Mouse (Mus musculus): Measurements from ENCODE around the gene Pbx4. TPM values are rescaled to one million over a fixed set of nuclear protein-coding genes. Genes with fewer than 3 reads are reported as not detected.

The Pbx4 gene
- total RNA-seq, 2 experiments from 2014 or later, result not detected

DNA sequence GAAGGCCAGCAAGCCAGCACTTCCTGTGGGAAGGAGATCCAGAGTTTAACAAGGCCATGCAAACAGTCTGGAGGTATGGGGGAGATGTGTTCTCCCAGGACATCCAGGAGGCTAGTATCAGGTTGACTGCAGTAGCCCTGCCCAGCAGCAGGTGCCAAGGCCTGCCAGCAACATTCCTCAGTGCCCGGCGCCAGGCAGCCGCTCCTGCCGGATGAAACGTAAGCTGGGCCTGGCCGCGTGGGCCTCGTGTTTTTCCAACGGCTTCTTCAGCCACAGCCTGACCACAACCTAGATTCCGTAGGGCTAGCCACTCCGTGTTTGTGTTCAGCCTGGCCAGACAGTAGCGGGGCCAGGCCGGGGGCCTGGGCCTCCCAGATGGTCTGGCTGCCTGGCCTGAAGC lies 42.4 kb downstream of the Pbx4 start:
- peak; percentile 83 for DNase-seq

DNA sequence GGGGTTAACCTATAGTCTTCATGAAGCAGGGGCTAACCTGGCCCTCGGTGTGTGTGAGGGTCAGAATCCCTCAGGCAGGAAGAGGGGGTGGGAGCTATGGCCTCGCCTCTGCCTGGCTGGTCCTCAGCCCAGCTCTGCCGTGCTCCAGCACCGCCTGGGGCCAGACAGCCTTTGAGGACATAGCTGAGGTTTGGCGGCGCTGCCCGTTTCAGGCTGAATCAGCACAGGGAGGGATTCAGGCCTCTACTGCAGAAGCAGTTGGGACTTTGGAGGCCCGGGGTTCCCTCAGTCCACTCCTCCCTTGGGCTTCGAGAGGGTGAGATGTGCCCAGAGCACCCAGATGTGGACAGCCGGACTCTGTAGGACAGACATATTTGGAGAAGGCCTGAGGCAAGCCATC lies 43.8 kb downstream of the Pbx4 start:
- DNase-seq, result no peak

DNA sequence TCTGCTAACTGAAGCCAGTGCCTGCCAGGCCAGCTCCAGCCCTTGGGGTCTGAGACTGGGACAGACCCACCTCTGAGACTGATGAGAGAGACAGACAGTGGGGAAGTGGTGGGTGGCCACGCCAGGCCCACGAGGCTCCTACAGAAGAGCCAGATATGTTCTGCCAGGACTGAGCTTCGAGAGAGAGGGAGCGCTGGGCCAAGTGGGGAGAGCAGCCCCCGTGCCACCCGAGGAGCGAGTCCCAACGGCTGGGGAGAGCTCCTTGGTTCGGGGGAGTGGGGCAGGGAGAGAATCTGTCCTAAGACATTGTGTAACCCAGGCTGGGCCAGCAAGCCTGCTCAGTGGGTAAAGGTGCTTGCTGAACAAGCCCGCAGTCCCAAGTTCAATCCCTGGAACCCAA lies 44.7 kb downstream of the Pbx4 start:
- DNase-seq, result peak; percentile 61

DNA sequence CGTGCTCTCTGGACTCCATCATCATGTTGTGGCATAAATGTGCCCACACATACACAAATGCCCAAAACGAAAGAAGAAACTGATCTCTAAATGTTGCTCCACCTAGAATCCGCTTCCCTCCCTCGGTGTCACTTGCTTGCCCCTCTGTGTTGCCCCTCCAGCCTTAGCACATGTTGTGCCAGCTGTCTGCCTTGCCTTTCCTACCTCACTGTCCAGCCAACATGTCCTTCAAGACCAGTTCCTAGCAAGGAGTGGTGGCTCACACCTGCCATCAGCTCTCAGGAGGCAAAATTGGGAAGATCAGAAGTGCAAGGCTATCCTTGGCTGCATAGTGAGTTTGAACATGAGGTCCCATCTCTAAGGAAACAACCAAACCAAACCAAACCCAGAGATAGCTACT lies 45.1 kb downstream of the Pbx4 start:
- DNase-seq, result no peak

DNA sequence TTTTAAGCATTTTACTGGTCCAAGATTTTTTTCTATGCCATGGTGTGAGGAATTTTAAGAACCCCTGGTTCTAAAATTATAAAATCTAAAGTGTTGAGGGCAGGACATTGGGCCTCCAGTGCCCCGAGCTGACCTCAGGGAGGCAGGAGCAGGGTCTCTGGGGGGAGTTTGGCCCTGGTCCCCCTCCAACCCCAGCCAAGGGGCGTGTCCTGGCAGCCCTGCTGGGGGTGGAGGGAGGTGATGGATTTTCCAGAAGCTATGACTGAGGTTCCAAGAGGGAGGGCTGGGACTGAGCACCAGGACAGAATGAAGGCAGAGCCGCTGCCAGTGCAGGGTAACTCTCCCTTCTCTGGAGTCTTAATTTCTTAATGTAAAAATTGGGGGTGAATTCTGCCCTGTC lies 45.7 kb downstream of the Pbx4 start:
- DNase-seq, result peak; percentile 62

DNA sequence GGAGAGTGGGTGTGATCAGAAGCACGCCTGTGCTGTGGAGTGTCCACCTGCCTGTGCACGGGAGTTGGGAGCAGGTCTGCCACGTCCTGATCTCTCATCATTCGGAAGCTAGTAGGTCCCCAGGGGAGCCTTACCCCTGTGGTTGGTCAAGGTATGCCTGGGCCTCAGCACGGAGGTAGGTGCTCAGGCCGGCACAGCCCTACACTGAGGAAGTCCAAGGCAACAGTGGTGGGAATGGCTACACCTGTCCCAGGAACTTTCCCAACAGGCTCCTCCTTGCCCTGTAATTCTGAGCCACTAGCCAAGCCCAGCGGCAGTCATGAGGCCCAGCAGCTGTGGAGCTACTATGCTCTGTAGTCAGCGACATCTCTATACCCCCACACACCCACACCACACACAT lies 47.4 kb downstream of the Pbx4 start:
- DNase-seq, result no peak

DNA sequence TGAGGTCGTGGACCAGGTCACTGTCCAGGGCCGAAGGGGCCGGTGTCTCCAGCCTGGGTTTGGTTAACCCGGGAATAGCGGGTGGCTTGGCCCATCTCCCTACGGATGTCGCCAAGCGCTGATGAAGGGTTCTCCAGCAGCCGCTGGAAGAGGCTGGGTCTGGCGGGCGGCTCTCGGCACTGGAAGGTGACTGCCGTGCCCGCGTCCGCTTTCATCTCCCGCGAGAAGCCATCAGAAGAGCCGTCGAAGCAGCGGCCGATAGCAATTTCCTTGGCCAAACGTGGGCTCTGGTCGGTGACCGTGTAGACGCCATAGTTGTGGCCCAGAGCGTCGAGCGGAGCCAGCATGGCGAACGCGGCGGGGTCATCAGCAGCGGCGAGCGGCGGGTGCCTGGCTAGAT lies 48.5 kb downstream of the Pbx4 start:
- no peak for DNase-seq

DNA sequence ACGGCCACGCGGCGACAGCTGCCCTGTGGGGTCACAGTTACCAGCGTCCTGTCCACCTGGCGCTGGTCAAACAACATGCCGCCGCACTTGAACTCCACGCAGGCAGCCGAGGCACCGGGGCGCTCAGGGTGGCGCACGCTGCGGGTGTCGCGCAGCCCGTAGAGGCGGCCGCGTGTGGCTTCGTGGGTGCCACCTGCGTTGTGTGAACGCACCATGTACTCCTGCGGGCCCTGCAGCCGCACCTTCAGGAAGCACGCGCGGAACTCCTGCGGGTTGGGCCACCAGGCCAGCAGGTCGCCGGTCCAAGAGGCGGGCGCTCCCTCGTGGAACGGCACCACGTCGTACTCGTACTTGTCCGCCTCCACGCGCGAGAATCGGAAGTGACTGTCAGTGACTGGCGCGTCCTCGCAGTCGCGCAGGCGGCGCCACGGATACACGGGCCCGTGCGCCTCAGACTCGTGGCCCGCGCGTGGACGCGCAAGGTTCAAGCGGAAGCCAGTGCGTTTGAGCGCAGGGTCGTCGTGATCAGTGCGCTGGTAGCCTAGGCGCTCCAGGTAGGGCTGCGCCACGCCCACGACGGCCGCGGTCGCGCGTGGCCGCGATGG lies 49.1 kb downstream of the Pbx4 start:
- no peak for DNase-seq

DNA sequence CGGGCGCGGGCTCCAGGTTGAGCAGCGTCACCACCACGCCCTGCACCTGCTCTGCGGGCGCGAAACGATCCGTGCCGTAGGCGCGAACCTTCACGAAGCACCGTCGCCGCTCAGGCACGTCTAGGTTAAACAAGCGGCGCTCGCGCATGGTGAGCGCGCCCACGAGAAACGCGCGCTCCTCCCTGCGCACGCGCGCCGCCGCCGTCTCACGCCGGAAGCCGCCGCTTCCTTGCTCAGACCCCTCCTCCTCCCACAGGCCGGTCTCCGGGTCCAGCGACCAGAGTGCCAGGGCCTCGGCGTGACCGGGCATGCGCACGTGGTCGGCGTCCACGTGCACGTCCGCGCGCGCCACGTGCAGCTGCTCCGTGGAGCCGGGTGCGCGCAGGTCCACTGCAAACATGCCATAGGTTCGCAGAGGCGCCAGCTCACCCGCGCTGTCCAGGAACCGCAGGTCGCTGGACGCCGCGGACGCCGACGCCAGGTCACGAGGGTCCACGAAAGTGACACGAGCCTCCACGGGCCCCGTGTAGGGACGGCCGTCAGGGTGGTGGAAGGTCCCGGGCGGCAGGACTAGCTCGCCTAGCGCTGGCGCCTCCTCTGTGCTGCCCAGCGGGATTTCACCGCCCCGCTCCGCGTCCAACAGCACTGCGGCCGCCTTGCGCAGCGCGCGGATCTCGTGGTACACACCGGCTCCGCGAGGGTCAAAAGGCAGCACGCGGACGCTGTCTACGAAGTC lies 49.9 kb downstream of the Pbx4 start:
- peak; percentile 65 for DNase-seq

DNA sequence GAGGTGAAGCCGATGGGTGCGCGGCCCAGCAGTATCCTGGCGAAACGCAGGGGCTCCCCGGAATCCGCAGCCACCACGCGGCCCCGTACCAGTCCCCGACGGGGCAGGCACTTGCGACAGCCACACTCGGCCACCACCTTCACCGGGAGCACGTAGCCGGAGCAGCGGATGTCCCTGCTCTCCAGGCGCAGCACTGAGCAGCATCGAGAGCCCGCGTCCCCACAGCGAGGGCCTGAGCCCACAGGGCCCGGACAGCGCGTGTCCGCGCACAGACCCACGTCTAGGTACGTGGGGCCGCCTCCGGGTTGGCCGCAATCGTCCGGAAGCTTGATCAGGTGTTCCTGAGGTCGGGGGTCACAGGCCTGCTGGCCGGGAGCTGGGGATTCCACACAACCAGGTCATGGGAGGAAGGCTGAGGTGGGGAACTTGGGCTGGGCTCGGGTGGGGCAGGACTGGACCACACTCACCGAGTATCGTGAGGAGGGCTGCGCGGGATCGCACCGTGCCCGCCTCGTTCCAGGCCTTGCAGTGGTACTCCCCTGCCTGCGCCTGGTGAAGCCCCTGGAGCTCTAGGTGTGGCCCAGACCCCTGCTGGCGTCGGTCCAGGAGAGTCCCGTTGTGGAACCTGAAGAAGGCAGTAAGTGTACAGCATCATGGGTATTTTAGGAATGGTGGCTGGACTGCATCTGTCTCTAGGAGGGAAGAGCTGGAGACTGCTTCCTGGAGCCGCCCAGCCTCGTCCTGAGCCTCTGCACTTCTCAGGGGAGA lies 50.7 kb downstream of the Pbx4 start:
- DNase-seq, result no peak

DNA sequence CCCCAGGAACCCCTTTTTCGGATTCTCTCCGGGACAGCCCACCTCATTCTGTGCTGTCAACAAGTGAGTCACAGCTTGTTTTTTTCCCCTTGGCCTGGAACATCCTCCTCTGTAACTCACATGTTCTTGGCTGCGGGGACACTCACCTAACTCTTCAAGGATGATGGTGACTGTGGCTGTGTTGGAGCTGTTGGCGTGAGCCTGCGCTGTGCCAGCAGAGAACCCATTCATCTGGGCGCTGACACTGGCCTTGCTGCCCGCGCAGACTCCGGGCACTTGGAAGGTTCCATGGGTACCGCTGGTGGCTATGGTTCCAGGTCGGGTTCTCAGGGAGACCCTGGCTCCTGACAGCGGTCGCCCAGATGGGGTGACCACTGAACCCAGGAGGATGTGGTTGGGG lies 51.9 kb downstream of the Pbx4 start:
- DNase-seq, result no peak

DNA sequence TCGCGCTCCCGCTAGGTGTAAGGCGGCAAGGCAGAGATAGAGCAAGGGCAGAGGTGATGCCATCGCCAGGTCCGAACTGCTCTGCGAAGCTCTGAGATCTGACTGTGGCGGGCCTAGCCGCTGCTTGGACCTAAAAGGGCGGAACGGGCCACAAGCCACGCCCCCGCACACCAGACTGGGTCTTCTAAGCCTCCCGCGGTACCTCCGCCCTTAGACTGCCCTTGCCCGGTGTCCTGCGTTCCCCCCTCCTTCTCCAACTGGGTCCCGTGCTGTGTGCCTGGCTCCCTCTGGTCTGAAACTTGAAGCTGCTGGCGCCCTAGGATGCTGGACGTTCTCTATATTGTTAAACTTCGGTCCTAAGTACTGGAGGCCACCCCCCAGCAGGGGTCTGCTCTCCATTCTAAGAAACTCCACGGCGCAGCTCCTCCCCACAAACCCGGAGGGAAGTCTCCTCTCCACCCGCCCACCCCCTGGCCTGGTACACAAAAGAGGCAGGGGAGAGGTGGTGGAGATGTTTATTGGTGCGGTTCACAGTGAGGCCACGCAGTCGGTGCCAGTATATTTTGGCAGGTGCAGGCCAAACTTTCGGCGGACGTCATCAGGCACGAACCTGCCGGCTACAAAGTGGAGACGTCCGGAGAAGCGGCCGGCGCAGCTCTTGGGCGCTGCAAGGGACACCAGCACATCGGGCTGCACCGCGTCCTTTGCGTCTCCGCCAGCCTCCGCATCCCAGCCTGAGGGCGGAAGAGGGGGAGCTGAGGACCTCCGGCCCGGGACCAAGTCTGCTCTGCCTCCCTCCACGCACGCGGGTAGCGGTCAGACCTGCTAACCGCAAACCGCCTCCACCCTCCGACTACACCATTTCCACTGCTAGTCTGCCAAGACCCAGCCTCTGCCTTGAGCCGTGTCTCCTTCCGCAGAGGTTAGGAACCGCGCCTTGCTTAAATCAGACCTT lies 55.3 kb downstream of the Pbx4 start, which contains the start of gene Cilp2:
Gene Cilp2, minus strand, starts transcription at position 399 of the 955 bp plus-strand sequence.
- peak; percentile 67 for DNase-seq

DNA sequence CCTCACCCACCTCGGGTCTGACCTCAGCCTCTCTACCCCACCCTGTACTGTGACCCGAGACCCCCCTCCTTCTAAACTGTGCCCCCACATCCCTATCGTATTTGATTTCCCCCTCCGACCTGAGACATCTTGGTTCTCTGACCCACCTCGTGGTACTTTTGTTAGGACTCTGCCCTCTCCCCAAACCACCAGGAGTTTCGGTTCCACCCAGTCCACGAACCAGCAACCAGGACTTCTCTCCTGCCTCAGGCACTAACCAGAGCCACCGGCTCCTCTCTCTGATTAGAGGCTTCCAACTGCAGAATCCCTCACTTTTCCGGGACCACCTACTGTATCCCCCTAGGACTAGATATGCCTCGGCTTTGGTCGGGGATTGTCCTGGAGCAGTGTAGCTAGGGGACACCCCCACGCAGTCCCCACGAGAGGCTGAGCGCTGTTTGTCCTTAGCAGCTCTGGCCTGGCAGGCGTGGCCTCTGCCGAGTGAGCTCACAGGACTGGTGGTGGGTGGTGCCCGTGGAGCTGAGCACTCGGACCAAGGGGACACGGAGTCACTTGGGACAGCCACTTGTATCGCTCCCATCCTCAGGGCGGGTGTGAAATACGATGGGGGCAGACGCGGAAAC lies 56.1 kb downstream of the Pbx4 start:
- DNase-seq, result no peak

DNA sequence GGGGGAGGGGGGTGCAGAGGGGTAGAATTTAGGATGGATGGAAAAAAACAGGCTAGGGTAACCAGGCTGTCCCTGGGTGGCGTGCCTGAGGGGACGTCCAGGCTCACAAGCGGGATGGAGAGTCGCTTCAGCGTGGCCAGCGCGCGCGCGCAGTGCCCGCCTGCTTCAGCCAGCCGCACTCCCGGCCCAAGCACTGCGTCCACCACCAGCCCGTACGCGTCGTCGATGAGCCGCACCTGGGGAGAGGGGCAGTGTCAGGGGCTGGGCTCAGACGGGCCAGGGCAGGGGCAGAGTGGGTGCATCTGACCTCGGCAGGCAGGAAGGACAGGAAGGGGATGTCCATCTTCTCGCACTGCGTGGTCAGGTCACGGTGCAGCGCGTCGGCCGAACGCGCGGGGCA lies 56.6 kb downstream of the Pbx4 start:
- no peak for DNase-seq

DNA sequence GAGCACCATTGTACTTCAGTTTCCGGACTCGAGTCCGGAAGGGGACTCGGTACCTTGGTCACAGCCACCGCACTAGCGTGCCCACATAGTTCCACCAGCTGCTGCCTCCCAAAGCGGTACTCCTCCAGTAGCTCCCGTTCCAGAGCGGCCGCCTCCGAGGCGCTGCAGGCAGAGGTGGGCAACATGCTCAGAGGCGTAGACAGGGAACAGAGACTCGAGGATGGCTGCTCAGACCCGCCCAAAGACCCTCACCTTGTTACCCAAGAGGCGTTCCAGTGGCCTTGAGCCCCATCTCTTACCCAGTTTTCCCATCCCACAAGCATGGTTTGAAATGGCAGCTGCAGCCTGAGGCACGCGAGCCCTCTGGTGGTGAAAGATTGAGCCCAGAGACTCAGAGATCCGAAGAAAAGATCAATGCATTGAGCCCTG lies 58.5 kb downstream of the Pbx4 start:
- no peak for DNase-seq

DNA sequence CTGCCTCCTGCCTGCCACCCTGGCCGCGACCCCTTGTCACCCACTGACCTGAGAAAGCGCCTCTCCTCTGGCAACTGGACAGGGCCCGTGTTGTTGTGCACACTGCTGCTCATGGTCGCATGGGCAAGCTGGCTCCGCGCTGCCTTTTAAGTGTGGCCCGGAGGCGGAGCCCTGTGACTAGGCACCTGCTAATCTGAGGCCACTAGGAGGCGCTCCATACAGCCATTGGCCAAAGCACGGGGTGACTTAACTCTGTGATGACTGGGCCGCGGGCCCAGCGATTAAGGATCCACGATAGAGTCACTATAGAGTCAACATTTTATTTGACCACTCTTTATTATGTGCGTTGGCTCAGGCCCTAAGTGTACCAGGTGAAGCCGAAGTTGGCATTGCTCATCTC lies 61.6 kb downstream of the Pbx4 start:
- DNase-seq, result no peak

DNA sequence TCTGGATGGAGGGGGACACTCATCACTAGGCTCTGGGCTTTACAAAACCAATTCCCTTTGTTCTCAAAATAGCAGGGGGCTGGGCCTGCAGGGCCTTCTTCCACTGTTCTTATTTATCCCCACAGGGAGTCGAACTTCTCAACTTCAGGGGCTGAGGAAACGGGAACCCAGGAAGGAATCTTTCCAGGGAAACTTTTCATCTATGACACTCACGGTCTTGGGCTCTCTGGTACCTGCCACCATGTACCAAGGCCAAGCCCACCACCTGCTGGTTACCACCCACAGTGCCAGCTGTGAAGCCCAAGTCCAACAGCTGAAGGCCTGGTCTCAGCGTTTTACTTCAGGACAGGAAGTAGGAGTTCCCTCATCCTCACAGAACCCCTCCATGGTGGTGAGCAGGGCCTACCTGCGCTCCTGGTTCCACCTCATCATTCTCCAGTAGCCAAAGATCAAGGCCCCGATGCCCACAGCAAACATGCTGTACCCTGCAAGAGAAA lies 62.6 kb downstream of the Pbx4 start:
- DNase-seq, result no peak

DNA sequence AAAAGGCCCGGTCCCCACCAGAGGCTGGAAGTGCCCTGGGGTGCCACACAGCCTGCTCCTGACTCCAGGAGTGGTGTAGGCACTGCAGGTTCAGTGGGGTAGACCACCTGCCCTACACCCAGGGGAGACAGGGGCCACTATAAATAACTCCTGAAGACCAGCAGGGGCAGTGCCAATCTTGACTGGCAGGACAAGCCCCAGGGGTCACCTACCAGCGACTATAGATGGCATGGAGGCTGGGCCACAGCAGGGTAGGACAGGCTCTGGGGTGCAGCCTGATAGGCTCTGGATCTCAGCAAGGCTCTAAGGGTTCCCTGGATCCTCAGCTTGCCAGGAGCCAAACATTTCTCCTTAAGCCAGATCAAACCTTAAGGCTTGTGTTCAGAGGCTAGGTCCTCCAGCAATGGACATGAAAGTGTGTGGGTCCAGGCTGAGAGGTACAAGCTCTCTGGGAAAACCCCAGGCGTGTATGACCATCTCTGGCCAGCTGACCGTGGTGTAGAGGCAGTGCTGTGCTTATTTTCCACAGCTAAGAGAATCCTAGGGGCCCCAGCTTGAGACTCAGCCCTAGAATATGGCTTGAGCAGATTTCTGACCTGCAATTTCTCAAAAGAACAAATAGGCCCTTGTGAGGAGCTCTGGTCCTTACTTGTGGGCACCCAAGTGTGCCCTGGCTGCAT lies 63.6 kb downstream of the Pbx4 start:
- DNase-seq, result no peak

DNA sequence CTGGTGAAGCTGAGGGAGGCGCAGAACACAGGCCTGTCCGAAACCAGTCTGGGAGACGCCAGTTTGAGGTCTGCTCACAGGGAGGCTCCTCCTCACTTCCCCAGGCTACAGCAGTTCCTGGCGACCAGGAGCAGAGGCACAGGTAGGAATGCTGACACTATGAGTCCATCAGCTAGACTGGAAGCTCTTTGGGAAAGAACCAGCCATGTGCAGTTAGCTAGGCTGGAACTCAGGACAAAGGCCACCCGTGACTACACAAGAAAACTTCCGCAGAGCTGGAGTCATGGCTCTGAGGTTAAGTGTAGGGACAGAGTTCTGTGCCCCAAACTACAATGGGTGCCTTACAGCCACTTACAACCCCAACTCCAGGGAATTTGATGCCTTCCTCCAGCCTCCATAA lies 65.6 kb downstream of the Pbx4 start:
- no peak for DNase-seq

DNA sequence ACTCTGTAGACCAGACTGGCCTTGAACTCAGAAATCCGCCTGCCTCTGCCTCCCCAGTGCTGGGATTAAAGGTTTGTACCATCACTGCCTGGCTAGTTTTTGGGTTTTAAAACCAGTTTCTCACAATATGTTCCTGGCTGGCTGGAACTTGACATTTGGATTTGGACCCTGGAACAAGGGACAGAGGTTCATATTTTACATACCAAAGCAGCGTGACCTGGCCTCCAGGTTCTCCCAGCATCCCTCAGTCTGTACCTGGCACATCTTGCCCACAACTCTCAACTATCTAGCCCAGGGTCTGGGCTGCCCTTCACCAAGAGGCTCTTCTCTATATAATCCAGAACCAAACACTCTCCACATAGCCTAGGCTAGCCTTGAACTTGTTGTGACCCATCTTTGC lies 67.6 kb downstream of the Pbx4 start:
- DNase-seq, result no peak

DNA sequence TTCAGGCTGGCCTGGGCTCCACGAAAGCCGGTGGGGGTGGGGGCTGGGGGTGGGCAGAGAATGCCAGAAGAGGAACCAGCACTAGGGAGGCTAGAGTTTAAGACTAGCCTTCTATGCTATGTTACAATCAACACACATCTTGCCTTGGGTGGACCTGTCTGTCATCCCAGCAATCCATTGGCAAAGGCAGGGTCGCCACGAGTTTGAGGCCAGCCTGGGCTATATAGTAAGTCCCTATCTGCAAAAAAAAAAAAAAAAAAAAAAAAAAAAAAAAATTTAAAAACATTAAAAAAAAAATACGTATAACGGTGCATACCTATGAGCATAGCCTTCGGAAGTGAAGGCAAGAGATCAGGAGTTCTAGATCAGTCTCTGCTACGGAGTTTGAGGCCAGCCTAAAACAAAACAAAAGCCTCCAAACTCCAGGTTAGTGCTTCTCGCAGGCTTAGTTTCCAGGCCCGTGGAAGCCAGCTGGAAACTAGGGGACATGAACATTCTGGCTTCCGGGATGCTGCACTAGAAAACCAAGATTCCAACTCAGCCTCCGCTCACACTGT lies 68.7 kb downstream of the Pbx4 start:
- DNase-seq, result no peak

Data from gastrocnemius, postnatal 25 days (tissue).